Mouse (Mus musculus): ENCODE measurements around the gene Agr3. TPM values are rescaled to one million over a fixed set of nuclear protein-coding genes. Genes with fewer than 3 reads are reported as not detected.

Gene Agr3
- total RNA-seq, 2 experiments from 2014 or later: not detected

- DNase-seq (ENCODE audit: low spot score): no peak
Measured at GRCm38 (mm10) chr12:35983472-35983871, 58.1 kb downstream of the Agr3 start.

GRCm38 (mm10) chr12:35984743-35985142 lies 59.3 kb downstream of the Agr3 start:
- DNase-seq (ENCODE audit: low spot score): no peak

- no peak for DNase-seq (ENCODE audit: low spot score)
Measured at GRCm38 (mm10) chr12:35992711-35993110, 67.3 kb downstream of the Agr3 start, which contains the start of gene Agr2. Agr2 (plus strand) TSS chr12:35992907.

- DNase-seq (ENCODE audit: low spot score): no peak
Measured at GRCm38 (mm10) chr12:35993583-35993982, 68.2 kb downstream of the Agr3 start.

GRCm38 (mm10) chr12:35994098-35994497 lies 68.7 kb downstream of the Agr3 start:
- no peak for DNase-seq (ENCODE audit: low spot score)

- peak; percentile 28 for DNase-seq (ENCODE audit: low spot score)
Measured at GRCm38 (mm10) chr12:35995799-35996198, 70.4 kb downstream of the Agr3 start.

Other genes starting within 250 kb of the Agr3 start
- not detected for gene Agr2, start 67.3 kb downstream of the Agr3 start, total RNA-seq (2021)
- gene Tspan13, start 116.9 kb downstream of the Agr3 start, total RNA-seq (2021): 10 to 100 TPM; 18.9 to 23.8 TPM
- gene Ankmy2, start 231.5 kb downstream of the Agr3 start, total RNA-seq (2021): 1 to 10 TPM; 5.3 to 5.4 TPM
- gene Bzw2, start 232.5 kb downstream of the Agr3 start, total RNA-seq (2021): 100 to 1,000 TPM; 105 to 125 TPM

Data from gastrocnemius, adult 18-20 months (tissue).